Mouse (Mus musculus): Measurements from ENCODE around the gene Birc6.

- TF ChIP-seq POLR2A (IDR thresholded peaks at IDR 0.05; ENCODE audit: borderline replicate concordance, control insufficient read depth, low read depth, low read length) = no peak
- no peak for TF ChIP-seq CTCF (IDR thresholded peaks at IDR 0.05; ENCODE audit: control insufficient read depth, insufficient read depth, low read length)
These were observed 160.5 kb downstream of the Birc6 start for GRCm38 (mm10) chr17:74688555-74688954.

All from bone marrow, adult 2 months (tissue).